Mouse (Mus musculus) liver, embryonic 16.5 days (tissue): ENCODE data around the gene Tmprss4. TPM values are rescaled to one million over a fixed set of nuclear protein-coding genes. Genes with fewer than 3 reads are reported as not detected.
A peak's percentile ranks its signal among the peaks of the same experiment; 100 is the strongest.

Experiments
- ATAC-seq: fragments of 200-750 bp; cut with Nextera tagmentation; 2 replicates; pipeline ENCODE4 v1.8.0; 2017; ENCODE audit warnings: low read depth, mild to moderate bottlenecking, moderate number of reproducible peaks, moderate library complexity
- H3K27ac ChIP-seq: fragments of 300-500 bp; sonication (generic); 2 replicates; pipeline ENCODE4 v1.5.1; 2014; ENCODE audit warnings: mild to moderate bottlenecking, low read length
- H3K27me3 ChIP-seq: fragments of 300-500 bp; sonication (generic); 2 replicates; pipeline ENCODE4 v1.6.1; 2014; ENCODE audit warnings: low read depth, low read length, mixed read lengths; ENCODE audit not compliant: control insufficient read depth, insufficient read depth
- H3K36me3 ChIP-seq: fragments of 300-500 bp; sonication (generic); 2 replicates; pipeline ENCODE4 v1.6.1; 2014; ENCODE audit warnings: mild to moderate bottlenecking; ENCODE audit not compliant: control insufficient read depth, insufficient read depth
- H3K4me1 ChIP-seq: fragments of 300-500 bp; sonication (generic); 2 replicates; pipeline ENCODE4 v1.6.1; 2014; ENCODE audit warnings: low read depth, low read length, mixed read lengths; ENCODE audit not compliant: control insufficient read depth
- H3K4me2 ChIP-seq: fragments of 300-500 bp; sonication (generic); 2 replicates; pipeline ENCODE4 v1.6.1; 2014; ENCODE audit warnings: low read depth, low read length, mixed read lengths
- H3K4me3 ChIP-seq: fragments of 300-500 bp; sonication (generic); 2 replicates; pipeline ENCODE4 v1.5.1; 2014; ENCODE audit warnings: low read depth, mild to moderate bottlenecking, low read length
- H3K9ac ChIP-seq: fragments of 300-500 bp; sonication (generic); 2 replicates; pipeline ENCODE4 v1.6.1; 2014; ENCODE audit warnings: low read depth, low read length
- H3K9me3 ChIP-seq: fragments of 300-500 bp; sonication (generic); replicated peaks from 2 replicates; pipeline ENCODE4 v1.6.1; 2016; ENCODE audit warnings: low read length; ENCODE audit not compliant: control insufficient read depth
- WGBS: fragments of 180-500 bp; shearing (Covaris S2); extraction: QIAGEN DNeasy Blood & Tissue Kit; methylation state at CpG from one replicate; pipeline ENCODE4 v1.1.7; 2014; ENCODE audit not compliant: insufficient replicate concordance; 5-methylcytosine and 5-hydroxymethylcytosine counted together
- polyA plus RNA-seq: library from polyadenylated mRNA; unstranded; fragments of >200 nt; fragmentation: Nextera tagmentation; extraction: Ambion mirVana; gene quantifications from 2 replicates; pipeline ENCODE4 v1.2.1, GENCODE M21; 2015

Gene Tmprss4
- polyA plus RNA-seq, 1 experiment from 2014 or later: 0.37 TPM

GRCm38 (mm10) chr9:45136442-45137169, 67.3 kb downstream of the Tmprss4 start:
- Histone ChIP-seq H3K27me3 (peaks cover 44% of the 10 kb centered on the region), H3K27ac (peak overlapping the region; percentile 55), H3K4me3 (no peak overlapping the region), H3K36me3 (no peaks in the 10 kb centered on the region), H3K4me2 (no peak overlapping the region), H3K9me3 (no peaks in the 10 kb centered on the region), H3K4me1 (no peaks in the 10 kb centered on the region; the same call in none of the 2 replicates), H3K9ac (no peak overlapping the region)
- 6% methylated on average over 7 of the region's 7 CpGs for WGBS
- ATAC-seq: peak; percentile 87

- Histone ChIP-seq H3K36me3 (no peaks in the 10 kb centered on the region), H3K9me3 (no peaks in the 10 kb centered on the region), H3K4me2 (no peak overlapping the region), H3K27ac (no peak overlapping the region), H3K4me1 (no peaks in the 10 kb centered on the region; the same call in none of the 2 replicates), H3K27me3 (peaks cover 28% of the 10 kb centered on the region), H3K4me3 (no peak overlapping the region), H3K9ac (no peak overlapping the region)
- no peak for ATAC-seq
- WGBS: 12% methylated on average over 5 of the region's 5 CpGs
Observed at GRCm38 (mm10) chr9:45133484-45134310, 70.2 kb downstream of the Tmprss4 start.

DNA sequence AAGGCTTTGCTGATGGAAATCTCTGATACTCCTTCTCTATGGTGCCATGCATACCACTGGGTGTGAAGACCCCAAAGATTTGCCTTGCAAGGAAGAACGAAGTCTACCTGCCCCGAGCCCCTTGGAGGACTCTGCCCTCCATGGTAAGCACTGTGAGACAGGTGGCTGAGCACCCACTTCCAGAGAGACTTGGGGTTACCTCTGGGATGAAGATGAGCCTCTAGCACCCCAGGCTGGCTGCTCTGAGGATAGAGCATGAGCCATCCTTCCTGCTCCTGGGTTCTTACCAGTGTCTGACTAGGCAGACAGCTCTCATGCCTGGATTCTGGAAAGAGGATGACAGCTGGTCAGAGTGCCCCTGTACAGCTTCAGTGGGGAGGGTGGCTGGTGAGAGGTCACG, 73.8 kb downstream of the Tmprss4 start:
- Histone ChIP-seq H3K9me3 (no peaks in the 10 kb centered on the region), H3K4me1 (no peaks in the 10 kb centered on the region), H3K4me3 (no peak overlapping the region), H3K9ac (no peak overlapping the region), H3K27ac (no peak overlapping the region), H3K36me3 (no peaks in the 10 kb centered on the region), H3K27me3 (no peaks in the 10 kb centered on the region; the same call in 1 of the 2 replicates), H3K4me2 (no peak overlapping the region)
- ATAC-seq: no peak
- WGBS: 50% methylated on average over 3 of the region's 3 CpGs

DNA sequence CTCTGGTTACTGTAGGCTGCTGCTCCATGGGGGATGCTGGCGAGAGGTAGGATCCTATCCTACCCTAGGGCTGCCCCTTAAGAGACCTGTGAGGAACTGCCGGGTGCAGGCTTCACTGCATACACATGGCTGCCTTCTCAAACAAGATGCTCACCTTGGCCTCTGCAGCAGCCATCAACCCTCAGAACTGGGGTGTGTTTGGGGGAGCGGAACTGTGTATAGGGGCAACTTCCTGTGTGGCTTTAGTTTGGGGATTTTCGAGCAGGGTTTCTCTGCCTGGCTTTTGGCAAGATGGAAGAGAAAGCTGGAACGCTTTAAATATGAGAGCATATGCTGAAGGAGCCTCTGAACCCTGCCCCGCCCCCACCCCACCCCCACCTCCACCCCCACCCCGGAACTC, 77.0 kb downstream of the Tmprss4 start:
- 0 out of 2 replicates have a peak, but pooled peaks cover 2% of the 10 kb centered on the region for H3K4me1 ChIP-seq
- H3K4me2 ChIP-seq: no peak overlapping the region
- no peak overlapping the region for H3K27ac ChIP-seq
- no peak overlapping the region for H3K4me3 ChIP-seq
- H3K9me3 ChIP-seq: no peaks in the 10 kb centered on the region
- WGBS: 42% methylated on average over 7 of the region's 7 CpGs
- H3K27me3 ChIP-seq: no peaks in the 10 kb centered on the region
- ATAC-seq: no peak
- no peaks in the 10 kb centered on the region for H3K36me3 ChIP-seq
- H3K9ac ChIP-seq: no peak overlapping the region

GRCm38 (mm10) chr9:45125211-45125610, 78.7 kb downstream of the Tmprss4 start:
- Histone ChIP-seq H3K9me3 (no peaks in the 10 kb centered on the region), H3K4me2 (no peak overlapping the region), H3K4me3 (no peak overlapping the region), H3K36me3 (no peaks in the 10 kb centered on the region), H3K9ac (no peak overlapping the region), H3K4me1 (0 out of 2 replicates have a peak, but pooled peaks cover 2% of the 10 kb centered on the region), H3K27me3 (no peaks in the 10 kb centered on the region), H3K27ac (no peak overlapping the region)
- no peak for ATAC-seq
- WGBS: 80% methylated on average over 14 of the region's 14 CpGs

Other genes with a start within 250 kb of the Tmprss4 start
- gene Ube4a, start 238.5 kb downstream of the Tmprss4 start, polyA plus RNA-seq: 10.0 and 11.5 TPM in 2 replicates
- gene Cd3g, start 223.7 kb downstream of the Tmprss4 start, polyA plus RNA-seq: 0.32 and 0.58 TPM in 2 replicates
- 0.13 and 0.52 TPM in 2 replicates for gene Cd3d, start 222.3 kb downstream of the Tmprss4 start, polyA plus RNA-seq
- gene Cd3e, start 194.5 kb downstream of the Tmprss4 start, polyA plus RNA-seq: not detected in 2 replicates
- gene Mpzl2, start 164.3 kb downstream of the Tmprss4 start, polyA plus RNA-seq: 10.6 and 12.5 TPM in 2 replicates
- 0.90 and 1.1 TPM in 2 replicates for gene Mpzl3, start 148.9 kb downstream of the Tmprss4 start, polyA plus RNA-seq
- gene Jaml, start 124.9 kb downstream of the Tmprss4 start, polyA plus RNA-seq: 0.47 and 1.2 TPM in 2 replicates
- 0.20 TPM in 2 replicates for gene Scn2b, start 86.3 kb downstream of the Tmprss4 start, polyA plus RNA-seq
- 0.15 and 0.37 TPM in 2 replicates for gene Scn4b, start 65.7 kb downstream of the Tmprss4 start, polyA plus RNA-seq
- gene BC049352, start 22.1 kb downstream of the Tmprss4 start, polyA plus RNA-seq: 0.05 and 0.09 TPM in 2 replicates
- gene Il10ra, start 65.1 kb upstream of the Tmprss4 start, polyA plus RNA-seq: 1.9 and 2.7 TPM in 2 replicates
- gene Tmprss13, start 115.0 kb upstream of the Tmprss4 start, polyA plus RNA-seq: not detected in 2 replicates
- gene Fxyd6, start 166.1 kb upstream of the Tmprss4 start, polyA plus RNA-seq: 1.3 and 2.2 TPM in 2 replicates
- 0.41 and 0.89 TPM in 2 replicates for gene Fxyd2, start 195.6 kb upstream of the Tmprss4 start, polyA plus RNA-seq
- gene Dscaml1, start 222.5 kb upstream of the Tmprss4 start, polyA plus RNA-seq: not detected in 2 replicates